Mouse (Mus musculus): ENCODE results near the gene Rnf141. TPM values are rescaled to one million over a fixed set of nuclear protein-coding genes. Genes with fewer than 3 reads are reported as not detected.

Gene Rnf141
- total RNA-seq, 1 experiment from 2014 or later: 46.1 TPM

- peak; percentile 37 for DNase-seq
These were observed 47.7 kb downstream of the Rnf141 start for GRCm38 (mm10) chr7:110796367-110797051.

- no peak for DNase-seq
These were observed 49.5 kb downstream of the Rnf141 start for GRCm38 (mm10) chr7:110794722-110795121.

GRCm38 (mm10) chr7:110792834-110793233 lies 51.4 kb downstream of the Rnf141 start:
- no peak for DNase-seq

- DNase-seq: no peak
These were observed 52.1 kb downstream of the Rnf141 start for GRCm38 (mm10) chr7:110792201-110792600.

- no peak for DNase-seq
These were observed 53.4 kb downstream of the Rnf141 start for GRCm38 (mm10) chr7:110790878-110791277.

- DNase-seq: peak; percentile 38
These were observed 56.9 kb downstream of the Rnf141 start for GRCm38 (mm10) chr7:110787310-110787709.

- no peak for DNase-seq
These were observed 58.5 kb downstream of the Rnf141 start for GRCm38 (mm10) chr7:110785741-110786146.

- DNase-seq: no peak
These were observed 59.3 kb downstream of the Rnf141 start for GRCm38 (mm10) chr7:110784965-110785364.

- peak; percentile 31 for DNase-seq
These were observed 61.3 kb downstream of the Rnf141 start for GRCm38 (mm10) chr7:110782845-110783478.

GRCm38 (mm10) chr7:110782135-110782534 lies 62.1 kb downstream of the Rnf141 start:
- DNase-seq: peak; percentile 52

- peak; percentile 55 for DNase-seq
These were observed 63.0 kb downstream of the Rnf141 start for GRCm38 (mm10) chr7:110781231-110781711.

GRCm38 (mm10) chr7:110780520-110780919 lies 63.7 kb downstream of the Rnf141 start:
- peak; percentile 50 for DNase-seq

GRCm38 (mm10) chr7:110779605-110780111 lies 64.6 kb downstream of the Rnf141 start:
- DNase-seq: no peak

GRCm38 (mm10) chr7:110778933-110779332 lies 65.3 kb downstream of the Rnf141 start:
- DNase-seq: no peak

GRCm38 (mm10) chr7:110777146-110778001 lies 66.9 kb downstream of the Rnf141 start:
- DNase-seq: peak; percentile 24

- DNase-seq: no peak
These were observed 69.6 kb downstream of the Rnf141 start for GRCm38 (mm10) chr7:110774674-110775073.

- DNase-seq: peak; percentile 64
These were observed 70.2 kb downstream of the Rnf141 start for GRCm38 (mm10) chr7:110774077-110774476.

- peak; percentile 81 for DNase-seq
These were observed 70.9 kb downstream of the Rnf141 start for GRCm38 (mm10) chr7:110773204-110774002.

- DNase-seq: no peak
These were observed 71.9 kb downstream of the Rnf141 start for GRCm38 (mm10) chr7:110772343-110772742.

GRCm38 (mm10) chr7:110770949-110771348 lies 73.3 kb downstream of the Rnf141 start:
- no peak for DNase-seq

GRCm38 (mm10) chr7:110769094-110769493 lies 75.2 kb downstream of the Rnf141 start:
- DNase-seq: peak; percentile 44

Measured in adrenal gland, postnatal 14 days (tissue).